Mouse (Mus musculus) liver, adult 2 months (tissue): ENCODE measurements at regions not wholly inside any gene's neighbourhood (a gene's known extent, or its start where the extent isn't known, plus 50 kb on each side); places are given as distances from the start of the nearest gene placed in this dataset.

ENCODE experiments used
- CTCF ChIP-seq: fragments of 200-500 bp; IDR thresholded peaks from 2 replicates; pipeline ENCODE4 v1.5.1; 2011; ENCODE audit warnings: low read depth, low read length, control low read depth
- POLR2A ChIP-seq: fragments of 200-500 bp; IDR thresholded peaks from 2 replicates; pipeline ENCODE4 v1.6.1; 2011; ENCODE audit warnings: low read length, control low read depth; ENCODE audit not compliant: insufficient read depth; ENCODE audit errors: extremely low read depth

DNA sequence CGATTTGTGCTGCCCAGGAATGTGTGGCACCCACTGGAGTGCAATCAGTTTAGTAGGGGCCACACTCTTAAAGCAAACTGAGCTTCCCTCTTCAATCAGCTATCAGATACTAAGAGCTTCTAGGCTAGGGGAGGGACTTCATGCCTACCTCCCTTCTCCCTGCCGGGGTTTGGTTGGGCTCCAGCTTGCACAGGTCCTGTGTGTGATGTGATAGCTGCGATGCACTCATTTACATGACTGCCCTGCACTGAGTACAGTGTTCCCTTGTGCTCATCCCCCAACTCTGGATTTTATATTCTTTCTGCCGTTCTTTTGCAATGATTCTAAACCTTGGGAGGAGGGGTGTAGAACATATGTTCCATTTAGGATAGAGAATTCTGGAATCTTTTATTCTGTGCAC, 109.5 kb downstream of the Dact1 start:
- no peak for TF ChIP-seq POLR2A
- TF ChIP-seq CTCF = no peak
